Mouse (Mus musculus) intestine, embryonic 14.5 days (tissue): ENCODE data around the gene Myoz1. TPM values are rescaled to one million over a fixed set of nuclear protein-coding genes. Genes with fewer than 3 reads are reported as not detected.

Experiments
- ATAC-seq: fragments of 200-750 bp; cut with Nextera tagmentation; replicated peaks from 2 replicates; pipeline ENCODE4 v1.8.0; 2017; ENCODE audit warnings: low read depth, moderate number of reproducible peaks, moderate TSS enrichment, moderate library complexity; ENCODE audit not compliant: low FRiP score, low TSS enrichment
- DNase-seq: peaks from one replicate; pipeline ENCODE4 v3.0.0-alpha.2; 2018; ENCODE audit warnings: low spot score
- H3K27ac ChIP-seq: fragments of 300-500 bp; sonication (generic); 2 replicates; pipeline ENCODE4 v1.5.1; 2014; ENCODE audit warnings: low read depth, mild to moderate bottlenecking, control low read depth
- H3K27me3 ChIP-seq: fragments of 300-500 bp; sonication (generic); replicated peaks from 2 replicates; pipeline ENCODE4 v1.6.1; 2014; ENCODE audit warnings: low read length, control low read depth; ENCODE audit not compliant: control insufficient read depth, insufficient read depth
- H3K36me3 ChIP-seq: fragments of 300-500 bp; sonication (generic); 2 replicates; pipeline ENCODE4 v1.6.1; 2014; ENCODE audit warnings: low read length, control low read depth; ENCODE audit not compliant: control insufficient read depth, insufficient read depth
- H3K4me1 ChIP-seq: fragments of 300-500 bp; sonication (generic); replicated peaks from 2 replicates; pipeline ENCODE4 v1.6.1; 2014; ENCODE audit warnings: low read length, control low read depth, mixed read lengths; ENCODE audit not compliant: control insufficient read depth, insufficient read depth
- H3K4me2 ChIP-seq: fragments of 300-500 bp; sonication (generic); 2 replicates; pipeline ENCODE4 v1.6.1; 2014; ENCODE audit warnings: low read length
- H3K4me3 ChIP-seq: fragments of 300-500 bp; sonication (generic); 2 replicates; pipeline ENCODE4 v1.5.1; 2014; ENCODE audit warnings: low read depth, low read length, control low read depth, mixed read lengths
- H3K9ac ChIP-seq: fragments of 300-500 bp; sonication (generic); 2 replicates; pipeline ENCODE4 v1.6.1; 2014; ENCODE audit warnings: mild to moderate bottlenecking, low read length
- H3K9me3 ChIP-seq: fragments of 300-500 bp; sonication (generic); 2 replicates; pipeline ENCODE4 v1.6.1; 2016; ENCODE audit warnings: low read length, control low read depth; ENCODE audit not compliant: control insufficient read depth
- WGBS: fragments of 180-500 bp; shearing (Covaris S2); extraction: QIAGEN DNeasy Blood & Tissue Kit; methylation state at CpG from one replicate; pipeline ENCODE4 v1.1.7; 2014; 5-methylcytosine and 5-hydroxymethylcytosine counted together
- polyA plus RNA-seq: library from polyadenylated mRNA; unstranded; fragments of >200 nt; fragmentation: Nextera tagmentation; extraction: Ambion mirVana; gene quantifications from 2 replicates; pipeline ENCODE4 v1.2.1, GENCODE M21; 2014

Gene Myoz1
- polyA plus RNA-seq, 1 experiment from 2014 or later: not detected

- H3K4me1 ChIP-seq: no peaks in the 10 kb centered on the region
- H3K27me3 ChIP-seq: no peaks in the 10 kb centered on the region
- DNase-seq (no peak), ATAC-seq (no peak)
- H3K4me3 ChIP-seq: no peak overlapping the region
- H3K36me3 ChIP-seq: no peaks in the 10 kb centered on the region
- no peak overlapping the region for H3K9ac ChIP-seq
- no peak overlapping the region for H3K4me2 ChIP-seq
- no peaks in the 10 kb centered on the region for H3K9me3 ChIP-seq
- no peak overlapping the region for H3K27ac ChIP-seq
- WGBS: 87% methylated on average over 2 of the region's 2 CpGs
These were observed 34.4 kb downstream of the Myoz1 start for GRCm38 (mm10) chr14:20621903-20622302.

DNA sequence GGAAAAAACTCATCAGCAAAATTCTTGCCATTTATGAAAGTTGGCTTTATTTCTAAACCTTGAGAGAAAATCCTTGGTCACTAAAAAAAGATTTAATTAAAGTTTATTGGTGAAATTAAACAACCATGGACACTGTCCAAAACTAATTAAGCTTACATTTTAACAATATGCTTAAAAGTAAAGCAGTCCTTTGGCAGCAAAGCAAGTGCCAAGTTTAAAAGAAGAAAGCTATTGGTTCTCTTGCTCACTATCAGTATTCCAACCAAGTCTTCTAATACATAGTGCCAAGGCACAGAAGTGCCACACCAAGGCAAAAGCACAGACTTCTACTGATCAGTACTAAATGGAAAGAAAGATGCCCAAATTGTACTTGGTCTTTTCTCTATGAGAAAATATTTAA, 37.2 kb downstream of the Myoz1 start:
- DNase-seq (no peak), ATAC-seq (no peak)
- H3K27me3 ChIP-seq: no peaks in the 10 kb centered on the region
- no peaks in the 10 kb centered on the region for H3K9me3 ChIP-seq
- H3K9ac ChIP-seq: no peak overlapping the region
- no peak overlapping the region for H3K4me3 ChIP-seq
- H3K27ac ChIP-seq: no peak overlapping the region
- H3K4me2 ChIP-seq: no peak overlapping the region
- H3K4me1 ChIP-seq: no peaks in the 10 kb centered on the region
- no peaks in the 10 kb centered on the region for H3K36me3 ChIP-seq

DNA sequence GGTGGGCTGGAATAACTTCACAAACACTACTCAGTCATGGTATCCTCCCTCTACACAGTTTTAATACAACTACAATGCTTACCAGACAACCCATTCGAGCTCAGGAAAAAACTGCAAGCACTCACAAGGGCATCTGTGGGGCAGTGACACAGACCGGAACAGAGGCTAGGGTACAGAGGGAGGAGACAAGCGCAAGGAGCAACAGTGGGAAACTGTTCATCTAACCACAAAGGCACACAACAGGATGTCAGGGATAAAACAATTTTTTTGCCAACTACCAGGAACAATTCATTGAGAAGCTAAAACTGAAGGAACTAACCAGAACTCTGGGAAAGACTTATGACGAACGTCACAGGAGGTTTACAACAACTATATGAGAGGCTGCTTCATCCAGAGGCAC, 38.1 kb downstream of the Myoz1 start:
- ATAC-seq (no peak), DNase-seq (no peak)
- Histone ChIP-seq H3K4me1 (no peaks in the 10 kb centered on the region), H3K36me3 (no peaks in the 10 kb centered on the region), H3K27ac (no peak overlapping the region), H3K9ac (no peak overlapping the region), H3K4me3 (no peak overlapping the region), H3K9me3 (no peaks in the 10 kb centered on the region), H3K4me2 (no peak overlapping the region), H3K27me3 (no peaks in the 10 kb centered on the region)
- WGBS: 66% methylated on average over 5 of the region's 5 CpGs

DNA sequence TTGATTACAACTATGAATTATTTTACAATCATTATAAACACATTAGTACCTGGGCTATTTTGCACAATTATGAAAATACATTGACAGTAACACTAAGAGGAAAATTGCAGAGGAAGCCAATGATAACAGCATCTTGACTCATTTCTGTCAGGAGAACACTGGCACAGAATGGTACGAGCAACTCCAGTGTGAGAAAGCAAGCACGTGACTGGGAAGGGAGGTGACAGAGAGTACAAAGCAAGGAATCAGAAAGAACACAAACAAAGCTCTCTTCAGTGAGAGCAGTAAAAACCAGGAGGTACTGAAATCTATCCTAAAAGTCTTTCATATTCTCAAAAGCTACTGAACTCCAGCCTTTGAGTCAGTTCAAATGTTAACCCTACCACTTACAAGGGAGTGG, 39.9 kb downstream of the Myoz1 start:
- 30% methylated on average over 2 of the region's 2 CpGs for WGBS
- no peaks in the 10 kb centered on the region for H3K4me1 ChIP-seq
- H3K27ac ChIP-seq: no peak overlapping the region
- DNase-seq (no peak), ATAC-seq (no peak)
- no peak overlapping the region for H3K4me3 ChIP-seq
- H3K36me3 ChIP-seq: no peaks in the 10 kb centered on the region
- no peaks in the 10 kb centered on the region for H3K27me3 ChIP-seq
- no peak overlapping the region for H3K4me2 ChIP-seq
- H3K9ac ChIP-seq: no peak overlapping the region
- H3K9me3 ChIP-seq: no peaks in the 10 kb centered on the region

- WGBS: 95% methylated on average over 2 of the region's 2 CpGs
- ATAC-seq (no peak), DNase-seq (no peak)
- Histone ChIP-seq H3K4me2 (no peak overlapping the region), H3K9ac (no peak overlapping the region), H3K4me3 (no peak overlapping the region), H3K36me3 (no peaks in the 10 kb centered on the region), H3K27ac (no peak overlapping the region), H3K9me3 (no peaks in the 10 kb centered on the region), H3K4me1 (no peaks in the 10 kb centered on the region), H3K27me3 (no peaks in the 10 kb centered on the region)
These were observed 41.3 kb downstream of the Myoz1 start for GRCm38 (mm10) chr14:20615075-20615474.

DNA sequence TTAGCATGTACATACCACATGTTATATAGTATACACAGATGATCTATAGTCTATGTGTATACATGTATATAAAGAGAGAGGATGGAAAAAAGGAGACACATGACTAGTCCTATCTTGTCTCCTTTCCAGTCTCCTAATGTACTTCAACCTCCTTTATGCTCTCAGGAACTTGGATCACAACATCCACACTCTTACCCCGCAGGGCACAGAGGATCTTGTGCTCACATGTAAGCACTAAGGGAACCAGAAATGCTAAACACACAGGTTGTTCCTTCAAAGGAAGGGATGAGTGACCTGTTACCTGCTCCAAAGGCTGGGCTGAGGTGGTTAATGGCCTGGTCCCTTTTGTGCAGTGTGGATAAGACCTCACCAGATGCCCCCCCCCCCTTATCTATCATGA, 43.5 kb downstream of the Myoz1 start:
- H3K9me3 ChIP-seq: no peaks in the 10 kb centered on the region
- H3K4me3 ChIP-seq: no peak overlapping the region
- H3K27me3 ChIP-seq: no peaks in the 10 kb centered on the region
- 93% methylated on average over 1 of the region's 1 CpGs for WGBS
- H3K4me1 ChIP-seq: no peaks in the 10 kb centered on the region
- no peaks in the 10 kb centered on the region for H3K36me3 ChIP-seq
- no peak overlapping the region for H3K4me2 ChIP-seq
- no peak overlapping the region for H3K27ac ChIP-seq
- no peak for DNase-seq
- H3K9ac ChIP-seq: no peak overlapping the region
- no peak for ATAC-seq

- H3K36me3 ChIP-seq: peaks cover 11% of the 10 kb centered on the region
- 77% methylated on average over 4 of the region's 4 CpGs for WGBS
- no peaks in the 10 kb centered on the region for H3K27me3 ChIP-seq
- H3K4me3 ChIP-seq: no peak overlapping the region
- H3K4me2 ChIP-seq: no peak overlapping the region
- no peak overlapping the region for H3K9ac ChIP-seq
- ATAC-seq (no peak), DNase-seq (no peak)
- H3K4me1 ChIP-seq: no peaks in the 10 kb centered on the region
- no peaks in the 10 kb centered on the region for H3K9me3 ChIP-seq
- H3K27ac ChIP-seq: no peak overlapping the region
These were observed 46.2 kb downstream of the Myoz1 start for GRCm38 (mm10) chr14:20610146-20610545.

DNA sequence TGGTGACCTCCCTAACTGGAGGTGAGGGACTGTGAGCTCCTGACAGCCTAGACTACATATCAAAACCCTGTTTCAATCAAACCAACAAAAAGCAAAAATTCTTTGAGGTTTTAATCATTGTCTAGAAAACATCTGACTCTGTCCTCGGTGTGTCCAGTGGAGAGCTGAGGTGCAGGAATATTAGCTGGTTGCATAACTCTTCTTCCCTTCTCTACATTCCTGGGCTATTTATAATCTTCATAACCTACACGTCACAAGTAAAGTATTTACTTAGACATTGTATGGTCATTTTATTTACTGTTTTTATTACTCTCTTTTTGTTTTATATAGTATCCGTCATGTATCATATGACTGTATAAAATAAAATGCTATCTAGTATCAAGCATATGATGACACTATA, 46.8 kb downstream of the Myoz1 start:
- ATAC-seq: no peak
- Histone ChIP-seq H3K4me3 (no peak overlapping the region), H3K27ac (no peak overlapping the region), H3K4me2 (no peak overlapping the region), H3K9me3 (no peaks in the 10 kb centered on the region), H3K36me3 (peaks cover 11% of the 10 kb centered on the region), H3K9ac (no peak overlapping the region), H3K4me1 (no peaks in the 10 kb centered on the region), H3K27me3 (no peaks in the 10 kb centered on the region)
- no peak for DNase-seq
- 68% methylated on average over 3 of the region's 3 CpGs for WGBS

DNA sequence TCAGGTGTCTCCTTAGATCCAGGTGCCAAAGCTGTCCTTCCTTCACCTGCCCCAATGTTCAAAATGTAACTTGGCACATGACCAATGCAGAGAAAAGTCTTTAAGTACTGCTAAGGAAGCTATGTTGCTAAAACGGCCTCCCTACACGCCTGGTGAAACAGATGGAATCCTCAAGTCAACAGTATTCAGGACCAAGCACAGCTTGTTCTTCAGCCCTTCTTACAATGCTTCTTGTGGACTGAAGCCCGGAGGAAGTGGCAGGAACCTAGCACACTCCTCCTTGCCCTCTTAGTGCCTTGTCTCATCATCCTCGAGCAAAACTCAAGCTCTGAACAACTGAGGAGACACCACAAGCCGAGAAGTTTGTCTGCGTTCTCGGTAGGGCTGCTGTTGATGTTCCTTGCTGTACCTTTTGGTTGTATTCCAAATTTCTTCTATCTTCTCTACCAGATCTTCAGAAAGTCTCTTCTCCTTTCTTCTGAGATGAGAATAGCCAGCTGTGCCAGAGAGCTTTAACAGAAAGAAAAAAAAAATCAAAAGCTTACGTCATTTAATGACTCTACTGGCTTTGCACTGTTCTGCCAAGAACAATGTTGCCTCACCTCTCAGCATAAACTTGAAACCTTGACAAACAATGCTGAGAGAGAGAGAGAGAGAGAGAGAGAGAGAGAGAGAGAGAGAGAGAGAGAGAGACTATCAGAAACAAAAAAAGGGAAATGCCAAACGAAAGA, 48.8 kb downstream of the Myoz1 start:
- Histone ChIP-seq H3K9ac (no peak overlapping the region), H3K27ac (no peak overlapping the region), H3K27me3 (no peaks in the 10 kb centered on the region), H3K4me1 (no peaks in the 10 kb centered on the region), H3K4me2 (no peak overlapping the region), H3K9me3 (no peaks in the 10 kb centered on the region), H3K36me3 (peaks cover 11% of the 10 kb centered on the region), H3K4me3 (no peak overlapping the region)
- DNase-seq (no peak), ATAC-seq (no peak)
- WGBS: 77% methylated on average over 9 of the region's 9 CpGs
